Comparison of ENCODE assay signal across 8 mouse cellular contexts in genomic region chr6:28218386-28218785, GRCm38 (mm10).
"Had no signal": no experiment of that assay in that cellular context is flagged by ENCODE, and none has a peak within 500 bp of the region (broad histone marks: within the 10 kb centered on the region; RNA-seq: fewer than 3 reads in every experiment).

No protein-coding gene starts in this region.

- ATAC-seq: lung, postnatal 0 days; midbrain, embryonic 13.5 days had no signal

- DNase-seq: kidney, postnatal 25 days; left cerebral cortex, postnatal 4 days; lung, adult 2 months; lung, postnatal 36 days; right cerebral cortex, postnatal 14 days; thymus, postnatal 36 days had no signal
